Mouse (Mus musculus): ENCODE data around the gene Cfap74.
"Not testable (repeated sequence)": the region's sequence is repeated elsewhere in the genome, so short reads cannot be mapped to it uniquely, and the experiment has no call there.

Gene Cfap74

GRCm38 (mm10) chr4:155467237-155468010 is 58.4 kb downstream of the Cfap74 start:
- in situ Hi-C loops (cut with MboI, MseI), result no loop called here

GRCm38 (mm10) chr4:155468952-155469351 is 60.0 kb downstream of the Cfap74 start, which contains the start of gene Tmem52:
Gene Tmem52, plus strand, starts transcription at chr4:155469114.
- in situ Hi-C loops (cut with MboI, MseI), result no loop called here

DNA sequence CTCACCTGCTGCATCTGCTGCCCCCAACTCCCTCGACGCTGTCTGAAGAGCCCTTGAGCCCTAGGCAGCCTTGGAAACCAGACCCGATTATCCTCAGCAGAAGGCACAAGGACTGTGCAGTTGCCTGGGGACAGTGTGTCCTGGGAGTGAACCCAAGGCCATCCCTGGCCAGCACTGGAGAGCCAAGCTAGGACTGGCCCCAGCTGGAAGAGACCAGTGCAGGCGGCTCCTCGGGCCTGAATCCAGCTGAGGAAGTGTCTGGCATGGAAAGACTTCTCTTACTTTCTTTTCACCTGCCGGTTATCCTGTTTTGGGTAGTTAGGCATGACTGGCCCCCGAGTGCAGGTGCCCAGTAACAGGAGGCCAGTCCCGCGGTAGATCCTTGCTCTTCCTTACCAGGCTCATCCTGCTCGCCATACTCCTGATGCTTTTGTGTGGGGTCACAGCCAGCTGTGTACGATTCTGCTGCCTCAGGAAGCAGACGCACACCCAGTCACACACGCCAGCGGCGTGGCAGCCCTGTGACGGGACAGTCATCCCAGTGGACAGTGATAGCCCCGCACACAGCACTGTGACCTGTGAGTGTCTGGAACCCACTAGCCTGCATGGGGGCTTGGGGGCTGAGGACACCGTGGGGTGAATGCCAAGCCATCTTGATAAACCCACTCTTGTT is 60.7 kb downstream of the Cfap74 start:
- in situ Hi-C loops (cut with MboI, MseI), result no loop called here

GRCm38 (mm10) chr4:155470263-155470953 is 61.4 kb downstream of the Cfap74 start:
- in situ Hi-C loops (cut with MboI, MseI), result no loop called here

- in situ Hi-C loops (cut with MboI, MseI), result no loop called here
These were observed 62.0 kb downstream of the Cfap74 start for GRCm38 (mm10) chr4:155470997-155471396.

DNA sequence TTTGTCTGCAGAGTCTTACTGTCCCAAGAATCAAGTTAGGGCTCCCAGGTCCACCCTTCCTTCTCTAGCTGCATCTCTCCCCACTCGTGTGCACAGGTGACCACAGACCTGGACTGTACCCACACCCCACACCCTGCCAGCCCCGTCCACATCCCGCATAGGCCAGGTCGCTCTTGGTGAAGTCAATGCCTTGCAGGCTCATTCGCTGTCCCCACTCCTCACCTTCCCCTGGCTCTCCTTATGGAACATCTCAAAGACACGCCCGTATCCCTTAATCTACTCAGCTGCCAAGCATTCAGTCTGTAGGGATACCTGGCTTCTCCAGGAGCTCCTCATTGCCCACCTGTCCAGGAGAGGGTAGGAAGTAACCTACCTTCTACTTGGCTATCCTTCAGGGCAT is 62.4 kb downstream of the Cfap74 start:
- in situ Hi-C loops (cut with MboI, MseI), result no loop called here

DNA sequence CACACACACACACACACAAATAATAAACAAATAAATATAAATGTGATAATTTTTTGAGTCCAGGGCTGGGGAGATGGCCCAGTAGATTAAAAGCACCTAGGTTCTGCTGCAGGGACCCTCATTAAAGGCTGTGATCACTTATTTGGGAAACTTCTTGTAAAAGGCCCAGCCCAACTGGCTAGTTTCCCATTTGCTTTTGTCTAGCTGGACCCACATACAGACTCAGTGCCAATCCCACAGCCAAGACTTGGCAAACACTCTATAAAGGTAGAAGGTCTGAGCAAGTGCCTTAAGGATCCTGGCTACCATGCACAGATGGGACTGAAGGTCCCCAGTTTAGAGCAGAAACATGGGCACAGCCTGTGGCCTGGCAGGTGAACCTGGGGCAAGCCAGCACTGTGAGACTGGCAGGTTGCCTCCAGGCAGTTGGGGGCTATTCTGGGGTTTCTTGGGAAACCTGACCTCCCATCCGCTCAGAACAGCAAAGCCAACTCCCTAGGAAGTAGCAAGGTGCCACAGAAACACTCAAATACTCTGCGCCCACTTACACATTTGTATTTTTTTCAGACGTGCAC is 63.8 kb downstream of the Cfap74 start:
- in situ Hi-C loops (cut with MboI, MseI), result no loop called here

DNA sequence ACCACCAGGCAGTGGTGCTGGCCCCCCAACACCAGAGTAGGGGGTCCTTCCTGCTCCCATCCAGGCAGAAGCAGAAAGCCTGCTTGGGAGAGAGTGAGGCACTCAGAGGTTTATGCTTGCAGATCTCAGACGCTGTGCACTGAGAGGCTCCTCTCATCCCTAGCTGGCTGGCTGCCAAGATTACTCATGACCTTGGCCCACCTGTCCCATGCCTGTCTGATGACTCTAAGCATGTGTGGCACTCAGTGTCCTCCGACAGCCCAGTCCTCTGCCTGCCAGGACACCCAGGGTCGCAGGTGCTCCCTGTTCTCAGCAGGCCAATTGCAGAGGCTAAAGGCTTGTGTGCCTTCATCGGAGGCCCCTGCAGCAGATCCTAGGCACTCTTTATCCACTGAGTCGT is 64.3 kb downstream of the Cfap74 start:
- in situ Hi-C loops (cut with MboI, MseI), result no loop called here

GRCm38 (mm10) chr4:155473796-155474195 is 64.8 kb downstream of the Cfap74 start:
- in situ Hi-C loops (cut with MboI, MseI), result not testable (repeated sequence)

- in situ Hi-C loops (cut with MboI, MseI), result loop anchor here (5.0 kb wide), 1 partner anchor 96 kb away; no protein-coding TSS in a partner anchor
These were observed 72.6 kb downstream of the Cfap74 start for GRCm38 (mm10) chr4:155481381-155482124.

GRCm38 (mm10) chr4:155482125-155482480 is 73.1 kb downstream of the Cfap74 start:
- in situ Hi-C loops (cut with MboI, MseI), result loop anchor here (5.0 kb wide), 1 partner anchor 95 kb away; no protein-coding TSS in a partner anchor

DNA sequence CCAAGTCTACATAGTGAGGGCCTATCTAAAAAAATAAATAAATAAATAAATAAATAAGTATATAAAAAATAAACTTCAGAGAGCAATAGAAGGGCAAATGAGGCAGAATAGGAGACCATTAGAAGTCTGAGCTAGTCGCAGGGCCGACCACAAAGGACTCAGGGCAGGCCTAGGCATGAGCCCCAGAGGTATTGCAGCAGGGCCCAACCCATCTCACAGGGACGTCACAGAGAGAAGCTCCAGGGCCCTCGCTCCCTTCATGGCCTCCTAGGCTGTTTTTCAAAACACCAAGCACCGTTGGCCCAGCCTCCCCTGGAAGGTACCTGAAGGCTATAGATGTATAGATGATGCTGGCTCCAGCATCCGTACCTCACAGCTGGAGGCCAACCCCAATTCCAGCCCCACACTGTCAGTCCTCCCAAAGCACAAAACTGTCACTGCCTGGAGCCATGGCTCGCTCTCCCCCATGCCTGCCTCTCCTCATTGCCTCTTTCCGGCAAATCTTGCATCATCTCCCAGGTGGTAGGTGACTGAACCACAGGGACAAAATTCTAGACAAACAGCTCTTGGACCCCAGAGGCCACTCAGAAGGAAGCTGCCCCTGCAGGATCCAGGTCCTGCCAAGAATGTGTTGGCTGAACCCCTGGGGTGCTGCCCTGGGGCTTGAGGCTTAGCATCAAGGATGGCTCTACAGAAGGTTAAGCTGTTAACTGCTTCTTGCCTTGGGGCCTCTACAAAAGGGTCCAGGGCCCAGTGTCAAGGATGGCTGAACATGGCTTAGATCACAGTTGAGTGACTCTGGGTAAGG is 73.9 kb downstream of the Cfap74 start:
- in situ Hi-C loops (cut with MboI, MseI), result loop anchor here (5.0 kb wide), 1 partner anchor 94 kb away; no protein-coding TSS in a partner anchor

- in situ Hi-C loops (cut with MboI, MseI), result loop anchor here in 1 of 2 experiments (5.0 kb wide), 1 partner anchor 212 kb away; no protein-coding TSS in a partner anchor
These were observed 76.5 kb downstream of the Cfap74 start for GRCm38 (mm10) chr4:155485521-155485920.

DNA sequence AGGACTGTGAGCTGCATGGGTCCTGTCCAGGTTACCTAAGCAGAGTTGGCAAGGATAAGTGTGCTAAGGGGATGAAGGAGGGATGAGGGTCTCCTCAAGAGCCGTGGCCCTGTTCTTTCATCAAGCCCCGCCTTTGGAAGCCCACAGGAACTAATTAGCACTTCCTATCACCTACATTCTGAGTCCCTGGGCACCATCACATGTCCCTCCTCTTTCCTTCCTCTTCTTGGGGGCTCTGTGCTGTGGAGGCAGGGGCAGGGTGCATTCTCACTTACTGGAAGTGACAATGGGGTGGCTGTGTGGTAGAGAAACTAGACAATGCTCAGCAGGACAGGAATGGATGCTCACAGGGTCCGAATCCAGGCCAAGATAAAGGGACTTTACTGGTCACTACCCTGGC is 78.8 kb downstream of the Cfap74 start:
- in situ Hi-C loops (cut with MboI, MseI), result loop anchor here in 1 of 2 experiments (5.0 kb wide), 1 partner anchor 210 kb away; no protein-coding TSS in a partner anchor

DNA sequence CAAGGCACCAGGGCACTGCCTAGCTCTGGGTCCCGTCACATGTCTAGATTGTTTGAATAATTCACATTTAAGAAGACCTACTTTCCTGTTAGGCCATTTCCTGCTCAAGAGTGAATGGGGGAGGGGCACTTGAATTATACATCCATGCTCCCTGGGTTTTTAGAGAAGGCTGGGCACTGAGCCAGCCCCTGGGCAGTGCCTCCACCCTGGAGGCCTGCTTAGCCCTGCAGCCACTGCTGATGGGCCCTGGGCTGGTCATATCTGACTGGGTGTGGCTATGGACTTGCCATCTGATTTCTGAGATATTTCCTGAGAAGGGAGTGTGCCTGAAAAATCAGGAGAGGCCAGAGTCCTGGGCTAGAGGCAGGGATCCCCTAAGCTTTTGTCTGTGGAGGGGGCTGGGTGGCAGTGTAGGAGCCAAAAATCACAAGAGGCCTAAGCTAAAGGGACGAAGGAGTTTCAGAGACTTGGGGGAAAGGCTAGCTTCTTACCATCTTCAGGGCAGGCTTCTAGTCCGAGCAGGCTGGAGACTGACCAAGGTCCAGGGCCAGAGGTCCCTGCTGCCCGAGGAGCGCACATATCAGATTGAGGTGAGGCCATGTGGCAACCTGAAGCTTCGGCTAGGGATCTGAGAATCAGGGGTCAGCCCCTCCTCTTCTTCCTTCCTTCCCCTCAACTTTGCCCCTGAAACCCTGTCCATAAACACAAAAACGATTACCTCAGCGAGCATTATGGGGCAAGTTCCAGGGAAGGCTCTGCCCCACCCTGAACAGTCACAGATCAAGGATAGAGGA is 79.4 kb downstream of the Cfap74 start:
- in situ Hi-C loops (cut with MboI, MseI), result loop anchor here in 1 of 2 experiments (5.0 kb wide), 1 partner anchor 209 kb away; no protein-coding TSS in a partner anchor

DNA sequence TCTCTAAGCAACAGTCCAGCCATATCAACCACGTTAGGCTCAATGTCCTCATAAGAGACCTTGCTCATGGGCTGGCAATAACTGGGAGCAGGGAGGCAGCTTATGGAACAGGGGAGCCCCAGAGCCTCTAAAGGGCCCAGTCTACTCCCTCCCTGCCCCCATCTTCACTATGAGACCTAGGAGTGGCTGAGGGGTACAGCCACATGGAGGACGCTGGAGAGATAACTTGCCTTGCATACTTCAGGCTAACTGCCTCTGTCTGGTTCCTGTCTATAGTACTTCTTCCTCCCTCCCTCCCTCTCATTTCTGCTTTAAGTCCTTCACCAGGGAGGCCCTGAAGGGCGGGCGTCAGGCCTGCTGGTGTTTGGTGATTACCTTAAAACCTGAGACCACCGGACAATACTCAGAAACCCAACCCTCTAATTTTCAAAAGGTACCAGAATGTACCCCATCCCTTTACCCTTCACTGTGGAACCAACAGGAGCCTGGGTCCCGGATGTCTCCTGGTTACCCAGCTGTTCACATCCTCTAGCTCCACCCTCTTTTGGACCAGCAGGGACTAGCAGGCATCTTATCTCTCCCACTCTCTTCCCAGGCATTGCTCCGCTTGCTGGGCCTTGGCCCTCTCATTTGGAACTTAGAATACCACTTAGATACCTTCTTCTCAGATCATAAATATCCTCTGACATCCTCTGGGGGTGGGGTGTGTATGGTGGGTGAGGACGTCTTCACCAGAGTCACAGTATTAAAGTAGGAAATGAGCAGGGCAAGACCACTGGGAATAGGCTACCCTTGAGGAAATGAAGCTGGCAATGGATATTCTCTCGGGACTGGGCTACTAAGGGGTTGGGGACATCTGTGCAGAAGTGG is 80.3 kb downstream of the Cfap74 start:
- in situ Hi-C loops (cut with MboI, MseI), result loop anchor here in 1 of 2 experiments (5.0 kb wide), 1 partner anchor 208 kb away; no protein-coding TSS in a partner anchor

- in situ Hi-C loops (cut with MboI, MseI), result no loop called here
These were observed 81.5 kb downstream of the Cfap74 start for GRCm38 (mm10) chr4:155490456-155490855.

DNA sequence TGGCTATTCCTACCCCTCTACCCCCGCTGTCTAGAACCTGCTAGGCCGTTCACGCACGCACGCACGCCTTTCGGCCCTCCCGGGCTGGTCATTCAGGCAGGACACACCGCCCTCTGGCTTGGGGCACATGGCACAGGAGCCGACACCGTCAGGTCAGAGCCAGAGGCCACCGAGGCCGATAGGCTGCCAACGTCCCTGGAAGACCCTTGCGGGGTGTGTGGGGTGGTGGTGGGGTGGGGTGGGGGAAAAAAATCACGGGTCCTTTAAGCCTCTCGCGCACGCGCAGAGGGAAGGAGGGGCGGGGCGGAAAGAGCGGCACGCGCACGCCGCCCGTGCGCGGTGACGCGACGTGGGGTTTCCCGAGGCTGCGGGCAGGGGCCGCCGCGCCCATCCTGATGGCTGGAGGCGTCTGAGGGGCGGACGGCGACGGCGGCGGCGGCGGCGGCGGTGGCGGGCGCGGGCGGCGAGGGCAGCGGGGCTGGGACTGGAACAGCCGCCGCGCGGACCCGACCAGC is 82.1 kb downstream of the Cfap74 start, which contains the start of gene Gnb1:
Gnb1 (plus strand) TSS at position 372 of the 515 bp plus-strand sequence.
- in situ Hi-C loops (cut with MboI, MseI), result no loop called here

Data from T-helper 17 cell (primary cell).